17 mouse cellular contexts compared by ENCODE assay signal in genomic region chr11:22863581-22863980, GRCm38 (mm10).
"Had no signal": no experiment of that assay in that cellular context is flagged by ENCODE, and none has a peak within 500 bp of the region (broad histone marks: within the 10 kb centered on the region; RNA-seq: fewer than 3 reads in every experiment).

No protein-coding gene starts in this region.

- H3K27ac ChIP-seq: midbrain, embryonic 10.5 days; midbrain, embryonic 12.5 days; neural tube, embryonic 15.5 days; stomach, embryonic 15.5 days; stomach, postnatal 0 days had no signal

- H3K9me3 ChIP-seq: midbrain, embryonic 10.5 days; midbrain, embryonic 12.5 days; neural tube, embryonic 13.5 days; neural tube, embryonic 15.5 days; stomach, embryonic 15.5 days had no signal

- H3K36me3 ChIP-seq: midbrain, embryonic 10.5 days; midbrain, embryonic 12.5 days; neural tube, embryonic 13.5 days; neural tube, embryonic 15.5 days; stomach, embryonic 15.5 days had no signal

- H3K9ac ChIP-seq: lung, embryonic 14.5 days; midbrain, embryonic 12.5 days; neural tube, embryonic 13.5 days; neural tube, embryonic 15.5 days; stomach, embryonic 15.5 days had no signal

- DNase-seq: lung, adult 18-20 months; lung, embryonic 14.5 days; lung, postnatal 10 days; lung, postnatal 4 days; midbrain, embryonic 14.5 days; right cerebral cortex, postnatal 14 days; thymus, adult 2 months; thymus, postnatal 25 days; thymus, postnatal 4 days had no signal

- ATAC-seq: midbrain, embryonic 16.5 days had no signal

- H3K4me2 ChIP-seq: lung, embryonic 14.5 days; midbrain, embryonic 12.5 days; neural tube, embryonic 13.5 days; neural tube, embryonic 15.5 days; stomach, embryonic 15.5 days had no signal

- H3K4me3 ChIP-seq: midbrain, embryonic 10.5 days; midbrain, embryonic 12.5 days; myocyte; neural tube, embryonic 13.5 days; neural tube, embryonic 15.5 days; stomach, embryonic 15.5 days had no signal

- H3K27me3 ChIP-seq: stomach, embryonic 15.5 days had no signal
